Mouse (Mus musculus) gastrocnemius, postnatal 4 days (tissue): ENCODE measurements at regions not wholly inside any gene's neighbourhood (a gene's known extent, or its start where the extent isn't known, plus 50 kb on each side); places are given as distances from the start of the nearest gene placed in this dataset.

Source experiments
- DNase-seq, 2 experiments: peaks; one replicate each; pipeline ENCODE4 v3.0.0; 2021 to 2022; ENCODE audit warnings: low spot score in 2 of 2, mixed read lengths in 2 of 2

GRCm38 (mm10) chr12:15983591-15984300 is 167.0 kb upstream of the Trib2 start:
- no peak for DNase-seq

- DNase-seq, result no peak
Measured at GRCm38 (mm10) chr12:15981741-15982140, 165.0 kb upstream of the Trib2 start.

GRCm38 (mm10) chr12:15979233-15979632 is 162.5 kb upstream of the Trib2 start:
- DNase-seq, result no peak

- DNase-seq, result no peak
Measured at GRCm38 (mm10) chr12:15971786-15972185, 155.1 kb upstream of the Trib2 start.

GRCm38 (mm10) chr12:15970262-15970661 is 153.5 kb upstream of the Trib2 start:
- DNase-seq, result no peak

- DNase-seq, result no peak
Measured at GRCm38 (mm10) chr12:15967550-15968102, 150.9 kb upstream of the Trib2 start.

- DNase-seq, result no peak
Measured at GRCm38 (mm10) chr12:15966631-15967030, 149.9 kb upstream of the Trib2 start.

GRCm38 (mm10) chr12:15965921-15966320 is 149.2 kb upstream of the Trib2 start:
- no peak for DNase-seq

GRCm38 (mm10) chr12:15964073-15964472 is 147.4 kb upstream of the Trib2 start:
- no peak for DNase-seq

GRCm38 (mm10) chr12:15961834-15962233 is 145.1 kb upstream of the Trib2 start:
- no peak for DNase-seq

GRCm38 (mm10) chr12:15937443-15938237 is 120.9 kb upstream of the Trib2 start:
- no peak for DNase-seq

- no peak for DNase-seq
Measured at GRCm38 (mm10) chr12:15932067-15932466, 115.3 kb upstream of the Trib2 start.

GRCm38 (mm10) chr12:15931535-15931934 is 114.8 kb upstream of the Trib2 start:
- no peak for DNase-seq

- DNase-seq, result no peak
Measured at GRCm38 (mm10) chr12:15930155-15930554, 113.4 kb upstream of the Trib2 start.

- DNase-seq, result no peak
Measured at GRCm38 (mm10) chr12:15929541-15929940, 112.8 kb upstream of the Trib2 start.

GRCm38 (mm10) chr12:15918291-15918690 is 101.6 kb upstream of the Trib2 start:
- DNase-seq, result no peak

- no peak for DNase-seq
Measured at GRCm38 (mm10) chr12:15912959-15913358, 96.2 kb upstream of the Trib2 start.

GRCm38 (mm10) chr12:15912491-15912890 is 95.8 kb upstream of the Trib2 start:
- no peak for DNase-seq

GRCm38 (mm10) chr12:15911254-15911991 is 94.7 kb upstream of the Trib2 start:
- DNase-seq, result no peak

- DNase-seq, result no peak
Measured at GRCm38 (mm10) chr12:15897539-15897938, 80.8 kb upstream of the Trib2 start.

- DNase-seq, result no peak
Measured at GRCm38 (mm10) chr12:15896511-15896910, 79.8 kb upstream of the Trib2 start.

GRCm38 (mm10) chr12:15895215-15895614 is 78.5 kb upstream of the Trib2 start:
- no peak for DNase-seq
